Mouse (Mus musculus) cortical plate, adult 2 months (tissue): ENCODE measurements around the gene Zfp637.
A peak's percentile ranks its signal among the peaks of the same experiment; 100 is the strongest.

Experiments used
- CTCF ChIP-seq: fragments of 200-500 bp; IDR thresholded peaks from 2 replicates; pipeline ENCODE4 v1.5.1; 2011; ENCODE audit warnings: mild to moderate bottlenecking, control low read depth, low read length; ENCODE audit not compliant: insufficient read depth; ENCODE audit errors: extremely low read depth
- POLR2A ChIP-seq: fragments of 200-500 bp; IDR thresholded peaks from 2 replicates; pipeline ENCODE4 v1.6.1; 2011; ENCODE audit warnings: mild to moderate bottlenecking, low read length, control low read depth; ENCODE audit not compliant: insufficient read depth; ENCODE audit errors: extremely low read depth

DNA sequence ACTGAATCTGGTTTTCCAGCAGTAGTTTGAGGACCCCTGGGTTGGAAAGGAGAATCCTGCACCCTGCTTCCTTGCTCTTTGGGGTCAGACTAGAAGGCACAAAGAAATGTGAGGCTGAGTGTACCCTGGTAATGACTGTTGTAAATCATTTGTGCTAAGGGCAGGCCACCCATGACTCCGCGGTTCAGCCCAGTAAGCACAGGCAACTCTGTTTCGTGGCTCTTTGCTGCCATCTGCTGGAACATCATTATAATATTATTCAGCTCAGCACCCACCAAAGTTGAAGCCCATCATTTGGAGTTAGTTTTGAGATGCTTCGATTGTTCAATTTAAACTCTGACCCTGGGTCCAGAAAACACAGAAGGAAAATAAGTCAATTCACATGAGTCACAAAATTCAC, 15.6 kb upstream of the Zfp637 start:
- TF ChIP-seq POLR2A (no peak), CTCF (peak; percentile 82)
